Mouse (Mus musculus) spleen, adult 2 months (tissue): ENCODE measurements around the gene Rnf208.

ENCODE experiments used
- CTCF ChIP-seq: fragments of 200-500 bp; IDR thresholded peaks from 2 replicates; pipeline ENCODE4 v1.5.1; 2011; ENCODE audit warnings: mild to moderate bottlenecking, inconsistent platforms; ENCODE audit not compliant: insufficient read depth, insufficient read length, insufficient replicate concordance; ENCODE audit errors: extremely low read depth
- POLR2A ChIP-seq: fragments of 200-500 bp; IDR thresholded peaks from 2 replicates; pipeline ENCODE4 v1.6.1; 2011; ENCODE audit warnings: low read depth, low read length, inconsistent platforms

GRCm38 (mm10) chr2:25233421-25233820 lies 8.6 kb upstream of the Rnf208 start:
- no peak for TF ChIP-seq CTCF
- TF ChIP-seq POLR2A = no peak
